ENCODE assay signal across 10 mouse cellular contexts in the genomic region with DNA sequence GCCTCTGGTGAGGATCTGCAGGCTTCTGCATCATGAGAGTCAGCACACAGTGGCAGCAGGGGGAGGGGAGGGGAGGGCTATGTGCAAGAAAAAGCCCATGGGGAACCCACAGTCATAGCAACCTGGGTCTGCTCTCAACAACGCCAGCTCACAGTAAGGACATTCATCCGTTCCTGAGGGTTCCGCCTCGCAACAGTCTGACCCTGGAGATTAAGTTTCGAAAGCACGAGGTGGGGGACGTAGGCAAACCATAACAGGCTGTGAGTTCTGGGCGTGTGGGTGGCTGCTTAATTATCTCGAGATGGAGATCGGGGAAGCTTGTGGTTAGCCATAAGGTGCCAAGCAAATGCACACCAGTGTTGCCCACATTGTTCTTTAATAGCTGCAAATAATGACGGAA. TPM values are rescaled to one million over a fixed set of nuclear protein-coding genes. Genes with fewer than 3 reads are reported as not detected.
DNase-seq lines count a peak whose midpoint lies in the region; ATAC-seq lines count a peak whose summit lies in the region.
"Had no signal": no experiment of that assay in that cellular context is flagged by ENCODE, and none has a peak within 500 bp of the region (broad histone marks: within the 10 kb centered on the region; RNA-seq: fewer than 3 reads in every experiment).

No protein-coding gene starts in this region.

- H3K4me3 ChIP-seq in hindbrain, embryonic 12.5 days: no peak overlapping the region
- no peak overlapping the region for H3K4me3 ChIP-seq in midbrain, embryonic 13.5 days (replicated peaks)
- H3K4me3 ChIP-seq: kidney, embryonic 15.5 days had no signal

- no peaks in the 10 kb centered on the region for H3K9me3 ChIP-seq in hindbrain, embryonic 12.5 days (replicated peaks)
- no peaks in the 10 kb centered on the region for H3K9me3 ChIP-seq in midbrain, embryonic 13.5 days
- H3K9me3 ChIP-seq: kidney, embryonic 15.5 days had no signal

- ATAC-seq in hindbrain, embryonic 12.5 days (ENCODE audit: low FRiP score): no peak
- peak; percentile 48 for ATAC-seq in midbrain, embryonic 13.5 days
- ATAC-seq in monocyte, adult 5-6 weeks (replicated peaks; ENCODE audit: insufficient number of reproducible peaks, low FRiP score, low TSS enrichment, poor library complexity, severe bottlenecking): no peak

- H3K36me3 ChIP-seq in hindbrain, embryonic 12.5 days: no peaks in the 10 kb centered on the region
- no peaks in the 10 kb centered on the region for H3K36me3 ChIP-seq in midbrain, embryonic 13.5 days
- H3K36me3 ChIP-seq: kidney, embryonic 15.5 days had no signal

- intact Hi-C loops in heart, postnatal 25 days (cut with DNase I): no loop called here

- no peak overlapping the region for H3K27ac ChIP-seq in hindbrain, embryonic 12.5 days
- no peak overlapping the region for H3K27ac ChIP-seq in midbrain, embryonic 13.5 days
- H3K27ac ChIP-seq: kidney, embryonic 15.5 days had no signal

- H3K9ac ChIP-seq in hindbrain, embryonic 12.5 days: no peak overlapping the region
- no peak overlapping the region for H3K9ac ChIP-seq in midbrain, embryonic 13.5 days (replicated peaks)
- H3K9ac ChIP-seq: kidney, embryonic 15.5 days had no signal

- peaks cover 19% of the 10 kb centered on the region for H3K4me1 ChIP-seq in hindbrain, embryonic 12.5 days
- H3K4me1 ChIP-seq in midbrain, embryonic 13.5 days (replicated peaks): peaks cover 22% of the 10 kb centered on the region

- WGBS in hindbrain, embryonic 12.5 days: 41% methylated on average over 11 of the region's 11 CpGs
- WGBS in midbrain, embryonic 13.5 days: 37% methylated on average over 11 of the region's 11 CpGs

- H3K4me2 ChIP-seq in hindbrain, embryonic 12.5 days (replicated peaks): 0 out of 2 replicates have a peak overlapping the region, but pooled peaks have one; percentile 6
- H3K4me2 ChIP-seq in midbrain, embryonic 13.5 days (replicated peaks): peak overlapping the region; percentile 27; the same call in 1 of the 2 replicates
- H3K4me2 ChIP-seq: kidney, embryonic 15.5 days had no signal

- peak; percentile 90 for DNase-seq in heart, adult 11 months
- DNase-seq in heart, postnatal 25 days (ENCODE audit: low spot score): no peak
- DNase-seq in brain, adult 2 months (ENCODE audit: low read depth, low spot score): peak; percentile 41
- DNase-seq in kidney, postnatal 10 days: no peak
- DNase-seq in T-cell, adult 2 months (ENCODE audit: low spot score): no peak

- no peaks in the 10 kb centered on the region for H3K27me3 ChIP-seq in hindbrain, embryonic 12.5 days
- H3K27me3 ChIP-seq in midbrain, embryonic 13.5 days: 0 out of 2 replicates have a peak, but pooled peaks cover 5% of the 10 kb centered on the region
- H3K27me3 ChIP-seq: CH12.LX; kidney, embryonic 15.5 days had no signal

RNA-seq across cellular contexts. Expression of a gene that starts 34.5 kb away (rescaled TPM):
- 100 to 1,000 TPM; 212 to 250 TPM for total RNA-seq in heart, postnatal 25 days (2021)
- 137 and 148 TPM in 2 replicates for polyA plus RNA-seq in hindbrain, embryonic 12.5 days (2016; fragmentation: Nextera tagmentation; extraction: Ambion mirVana)
- 153 and 154 TPM in 2 replicates for polyA plus RNA-seq in midbrain, embryonic 13.5 days (2015; fragmentation: Nextera tagmentation; extraction: Ambion mirVana)
- total RNA-seq in monocyte, adult 5-6 weeks (2017): 79.9 to 122 TPM (median 98.7 TPM) in 3 replicates

RNA-seq across cellular contexts. Expression of a gene that starts 42.3 kb away (rescaled TPM):
- total RNA-seq in heart, postnatal 25 days (2021): under 1 TPM; 0.22 to 0.29 TPM
- polyA plus RNA-seq in hindbrain, embryonic 12.5 days (2016; fragmentation: Nextera tagmentation; extraction: Ambion mirVana): 2.0 and 2.5 TPM in 2 replicates
- polyA plus RNA-seq in midbrain, embryonic 13.5 days (2015; fragmentation: Nextera tagmentation; extraction: Ambion mirVana): 1.1 and 1.2 TPM in 2 replicates
- total RNA-seq in monocyte, adult 5-6 weeks (2017): not detected in 3 replicates
- total RNA-seq: CH12.LX had no signal

RNA-seq across cellular contexts. Expression of a gene that starts 58.0 kb away (rescaled TPM):
- 10 to 100 TPM; 11.1 to 12.8 TPM for total RNA-seq in heart, postnatal 25 days (2021)
- 17.5 and 17.6 TPM in 2 replicates for polyA plus RNA-seq in hindbrain, embryonic 12.5 days (2016; fragmentation: Nextera tagmentation; extraction: Ambion mirVana)
- 14.2 and 14.5 TPM in 2 replicates for polyA plus RNA-seq in midbrain, embryonic 13.5 days (2015; fragmentation: Nextera tagmentation; extraction: Ambion mirVana)
- total RNA-seq in monocyte, adult 5-6 weeks (2017): 0.10 to 8.7 TPM (median 4.6 TPM) in 3 replicates

Comparison
In these comparisons a context has a peak if more than half of its experiments do, and no peak if none do; other contexts are left out.
1. DNase-seq: peak in heart, adult 11 months (single experiment) and brain, adult 2 months (single experiment); none in heart, postnatal 25 days (single experiment), kidney, postnatal 10 days (single experiment) and T-cell, adult 2 months (single experiment).